Mouse (Mus musculus): ENCODE measurements around the gene Dnaja1.

The Dnaja1 gene

GRCm38 (mm10) chr4:40757157-40757779 is 35.3 kb downstream of the Dnaja1 start:
- DNase-seq (ENCODE audit: low read depth): peak; percentile 80

DNA sequence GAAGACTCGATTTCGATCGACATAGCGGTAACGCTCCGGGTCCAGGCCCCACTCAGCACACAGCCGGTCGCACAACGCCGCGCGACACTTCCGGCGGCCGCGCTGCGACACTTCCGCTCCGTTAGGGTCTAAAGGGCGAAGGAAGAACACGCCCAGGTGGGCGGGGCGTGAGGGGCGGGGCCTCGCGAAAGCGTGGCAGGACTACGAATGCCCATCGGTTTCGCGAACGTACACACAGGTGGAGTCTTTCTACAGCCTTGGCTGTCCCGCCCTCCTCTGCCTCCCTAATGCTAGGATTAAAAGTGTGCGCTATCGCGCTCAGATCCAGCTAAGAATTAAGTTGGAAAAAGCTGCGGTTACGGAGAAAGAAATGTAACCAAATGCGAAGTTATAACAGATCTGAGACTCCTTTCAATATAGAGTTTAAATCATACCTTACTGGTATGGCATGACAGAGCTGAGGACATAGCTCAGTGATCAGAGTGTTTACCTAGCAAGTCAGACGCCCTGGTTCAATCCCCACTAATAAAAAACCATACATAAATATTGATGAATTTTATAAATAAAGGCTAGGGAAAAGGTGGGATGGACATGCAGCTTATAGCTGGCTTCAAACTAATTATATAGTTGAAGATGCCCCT is 36.0 kb downstream of the Dnaja1 start, which contains the start of gene Smu1:
Smu1 (minus strand) TSS at position 144 of the 641 bp plus-strand sequence.
- peak; percentile 99 for DNase-seq (ENCODE audit: low read depth)

- peak; percentile 32 for DNase-seq (ENCODE audit: low read depth)
Observed at GRCm38 (mm10) chr4:40759876-40760275, 37.9 kb downstream of the Dnaja1 start.

- peak; percentile 92 for DNase-seq (ENCODE audit: low read depth)
Observed at GRCm38 (mm10) chr4:40774279-40775259, 52.6 kb downstream of the Dnaja1 start.

GRCm38 (mm10) chr4:40776416-40776815 is 54.5 kb downstream of the Dnaja1 start:
- DNase-seq (ENCODE audit: low read depth): peak; percentile 79

DNA sequence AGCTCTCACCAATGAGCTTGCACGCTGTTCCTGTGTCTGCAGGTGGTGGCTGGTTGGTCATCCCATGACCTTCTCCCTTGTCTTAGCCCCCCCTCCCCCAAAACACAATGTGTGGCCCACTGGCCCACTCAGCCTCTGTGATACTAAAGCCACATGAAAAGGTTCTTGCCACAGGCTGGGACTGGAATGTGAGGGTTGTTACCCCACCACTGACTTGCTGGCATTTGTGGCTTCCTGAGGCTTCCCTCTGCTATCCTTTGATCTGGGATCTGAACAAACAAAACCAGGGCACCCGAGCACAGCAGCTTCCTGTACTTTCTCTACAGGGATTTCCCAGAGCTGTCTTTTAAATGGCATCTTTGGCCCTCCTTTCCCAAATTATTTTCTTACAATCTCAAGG is 55.2 kb downstream of the Dnaja1 start:
- peak; percentile 60 for DNase-seq (ENCODE audit: low read depth)

DNA sequence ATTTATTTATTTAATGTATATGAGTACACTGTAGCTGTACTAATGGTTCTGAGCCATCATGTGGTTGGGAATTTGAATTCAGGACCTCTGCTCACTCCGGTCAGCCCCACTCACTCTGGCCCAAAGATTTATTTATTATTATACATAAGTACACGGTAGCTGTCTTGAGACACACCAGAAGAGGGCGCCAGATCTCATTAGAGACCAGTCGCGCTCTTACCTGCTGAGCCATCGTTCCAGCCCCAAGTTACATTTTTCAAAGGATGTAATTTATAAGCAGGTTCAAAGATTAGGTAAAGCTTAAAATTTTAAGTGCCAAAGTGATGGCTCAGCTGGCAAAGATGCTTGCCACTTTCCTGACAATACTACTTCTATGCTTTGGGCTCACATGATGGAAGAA is 56.7 kb downstream of the Dnaja1 start:
- DNase-seq (ENCODE audit: low read depth): peak; percentile 49

- DNase-seq (ENCODE audit: low read depth): peak; percentile 95
Observed at GRCm38 (mm10) chr4:40781143-40781542, 59.2 kb downstream of the Dnaja1 start.

DNA sequence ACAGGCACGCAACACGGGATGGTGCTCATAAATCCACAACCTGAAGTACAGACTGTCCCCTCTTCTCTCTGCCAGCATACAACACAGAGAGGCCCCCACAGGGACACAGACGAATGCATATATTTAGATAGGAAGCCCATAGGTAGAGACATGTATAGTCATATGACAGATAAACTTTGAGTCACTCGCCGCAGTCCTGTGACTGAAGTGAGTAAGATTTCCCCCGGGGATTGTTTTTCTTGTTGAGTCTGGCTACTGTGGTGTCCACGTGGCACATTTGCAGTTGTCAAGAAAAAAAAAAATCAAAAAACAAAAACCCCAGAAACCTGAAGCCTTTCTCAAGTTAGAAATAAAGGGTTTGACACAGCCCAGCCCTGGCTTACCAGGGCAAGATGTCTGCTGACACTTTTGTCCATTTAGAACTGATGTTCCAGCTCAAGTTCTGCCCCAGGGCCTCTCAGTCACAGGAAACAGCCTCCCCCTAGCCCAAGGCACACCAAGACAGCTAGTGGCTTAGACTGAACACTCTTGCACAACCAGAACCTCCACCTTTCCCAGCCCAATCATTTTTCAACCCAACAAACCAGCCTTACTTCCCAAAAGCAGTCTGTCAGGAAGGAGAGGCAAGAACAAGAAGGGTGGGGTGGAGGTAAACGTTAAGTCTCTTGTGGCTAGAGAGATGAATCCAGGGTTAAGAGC is 60.0 kb downstream of the Dnaja1 start:
- peak; percentile 94 for DNase-seq (ENCODE audit: low read depth)

GRCm38 (mm10) chr4:40783049-40783448 is 61.1 kb downstream of the Dnaja1 start:
- DNase-seq (ENCODE audit: low read depth): no peak

DNA sequence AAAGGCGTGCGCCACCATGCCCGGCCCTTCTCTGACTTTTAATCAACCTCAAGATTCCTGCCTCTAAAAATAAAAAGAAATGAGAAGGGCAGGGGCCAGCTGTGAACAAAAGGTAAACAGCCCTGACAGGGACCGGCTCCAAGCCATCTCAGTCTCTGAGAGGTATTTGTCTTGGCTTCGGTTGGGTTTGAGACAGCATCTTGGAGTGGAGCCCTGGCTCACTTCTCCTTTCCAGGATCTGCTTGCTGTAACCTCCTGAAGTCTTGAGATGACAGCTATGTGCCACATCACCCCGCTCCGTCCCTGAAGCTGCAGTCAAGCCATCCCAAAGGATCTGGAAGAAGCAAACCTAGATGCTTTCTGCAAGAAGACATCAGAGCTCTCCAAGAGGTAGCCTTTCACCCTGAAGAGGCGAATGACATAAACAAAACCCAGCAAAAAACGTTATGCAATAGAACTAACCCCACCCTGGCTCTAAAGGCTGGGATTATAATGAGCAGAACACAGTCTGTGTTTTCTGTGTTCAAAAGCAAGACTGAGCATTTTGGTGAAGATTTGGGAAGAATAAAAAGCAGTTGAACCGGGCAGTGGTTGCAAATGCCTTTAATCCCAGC is 62.7 kb downstream of the Dnaja1 start:
- no peak for DNase-seq (ENCODE audit: low read depth)

- DNase-seq (ENCODE audit: low read depth): peak; percentile 89
Observed at GRCm38 (mm10) chr4:40785620-40786166, 63.7 kb downstream of the Dnaja1 start.

- DNase-seq (ENCODE audit: low read depth): no peak
Observed at GRCm38 (mm10) chr4:40786578-40786977, 64.6 kb downstream of the Dnaja1 start.
